Mouse (Mus musculus) Patski (cell line): ENCODE results near the gene Fras1. TPM values are rescaled to one million over a fixed set of nuclear protein-coding genes. Genes with fewer than 3 reads are reported as not detected.
A peak's percentile ranks its signal among the peaks of the same experiment; 100 is the strongest.

Experiments
- ATAC-seq: fragments of 100-300 bp; one replicate; pipeline ENCODE4 v1.8.0; 2021
- CTCF ChIA-PET: fragments of 350-600 bp; sonication (Branson Sonifier 250); formaldehyde crosslinking; loops from one replicate; lab custom pipeline; 2022; ENCODE audit warnings: inconsistent platforms; lab: Charles Lee
- POLR2A ChIA-PET: fragments of 350-600 bp; sonication (Branson Sonifier 250); formaldehyde crosslinking; loops from one replicate; lab custom pipeline; 2022; ENCODE audit warnings: antibody characterized with exemption, inconsistent platforms; lab: Charles Lee
- DNase-seq: peaks from one replicate; pipeline ENCODE4 v3.0.0-alpha.2; 2011; ENCODE audit warnings: low read depth, low spot score
- H3K27me3 ChIP-seq: fragments of 371-371 bp; one replicate; pipeline ENCODE4 v1.5.1; 2021
- CTCF ChIP-seq: fragments of 100-300 bp; IDR thresholded peaks from one replicate; pipeline ENCODE4 v1.5.1; 2021
- in situ Hi-C: fragments of 300-500 bp; cut with MboI; formaldehyde crosslinking; loops from 3 replicates; pipeline ENCODE4 v1.11.1; 2018; ENCODE audit warnings: low pct_unique_long_range_greater_than_20kb, mixed read lengths
- polyA plus RNA-seq: library from polyadenylated mRNA; unstranded; gene quantifications from one replicate; pipeline ENCODE4 v1.2.3, GENCODE M21; 2021

Gene Fras1
- polyA plus RNA-seq, 1 experiment from 2014 or later, result 2.4 TPM

DNA sequence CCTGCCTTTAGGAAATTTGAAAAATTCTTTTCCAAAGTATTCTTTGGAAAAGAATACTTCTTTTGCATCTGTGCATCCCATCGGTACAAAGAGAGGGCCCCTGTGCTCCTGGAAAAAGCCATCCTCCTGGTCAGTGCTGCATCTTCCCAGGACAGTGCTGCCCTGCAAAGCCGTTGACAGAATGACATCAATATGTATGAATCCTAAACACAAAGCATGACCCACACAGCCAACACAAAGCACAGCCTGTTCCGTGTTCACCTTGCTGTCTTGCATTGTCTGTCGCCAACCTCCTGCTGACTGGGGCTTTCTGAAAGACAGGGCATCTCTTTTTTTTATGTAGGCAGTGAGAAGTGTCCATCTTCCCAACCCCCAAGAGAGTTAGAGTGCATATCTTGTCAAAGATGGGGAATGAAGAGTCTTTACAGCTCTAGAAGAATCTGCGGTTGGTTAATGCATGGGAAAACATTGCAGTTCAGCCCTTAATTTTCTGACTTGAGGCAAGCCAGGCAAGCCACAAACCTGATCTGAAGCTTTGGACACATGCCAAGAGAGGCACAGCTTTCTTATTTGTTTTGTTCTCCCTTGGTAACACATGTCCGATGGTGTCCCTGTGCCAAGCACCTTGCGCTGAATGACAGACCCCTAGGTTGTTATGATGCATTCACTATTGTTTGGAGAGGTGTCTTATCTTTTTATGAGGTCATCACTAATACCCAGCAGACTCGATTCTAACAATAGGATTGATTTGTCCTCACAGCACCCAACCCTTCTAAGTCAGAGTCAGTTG lies 373.6 kb downstream of the Fras1 start:
- no peak for TF ChIP-seq CTCF
- CTCF ChIA-PET, result interaction anchor here (0.8 kb wide), 1 partner anchor 22 kb away, joined by 4 read pairs; no protein-coding TSS in a partner anchor
- in situ Hi-C loops, result no loop called here

DNA sequence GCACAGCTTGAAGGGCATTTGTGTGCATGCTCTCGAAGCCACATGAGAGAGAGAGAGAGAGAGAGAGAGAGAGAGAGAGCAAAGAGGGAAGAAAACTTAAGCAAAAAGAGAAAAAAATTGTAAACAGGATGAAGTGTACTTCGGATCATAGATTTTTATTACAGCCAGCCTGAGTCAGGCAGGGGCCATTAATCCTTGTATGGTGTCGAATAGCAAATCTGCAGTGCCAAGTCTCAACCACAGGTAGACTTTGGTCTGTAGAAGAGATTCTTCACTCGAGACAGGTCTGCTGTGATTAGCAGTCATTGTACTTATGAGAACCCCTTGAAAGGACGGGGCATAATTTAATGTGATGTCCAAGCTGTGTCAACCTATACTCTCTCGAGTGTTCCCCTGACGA lies 383.9 kb downstream of the Fras1 start:
- POLR2A ChIA-PET, result no interaction called here
- CTCF ChIA-PET, result interaction anchor here (1.3 to 3.8 kb wide), 3 partner anchors 11 to 29 kb away, joined by 3 to 17 read pairs (median 5); no protein-coding TSS in a partner anchor
- DNase-seq, result no peak
- no peak for TF ChIP-seq CTCF
- in situ Hi-C loops, result no loop called here
- ATAC-seq, result no peak
- H3K27me3 ChIP-seq, result no peaks in the 10 kb centered on the region

More for the DNA sequence above, 373.6 kb downstream of the Fras1 start:
- ATAC-seq, result no peak
- DNase-seq, result no peak
- no peaks in the 10 kb centered on the region for H3K27me3 ChIP-seq
- POLR2A ChIA-PET, result interaction anchor here (0.7 kb wide), 1 partner anchor 62 kb away, joined by 3 read pairs; no protein-coding TSS in a partner anchor

DNA sequence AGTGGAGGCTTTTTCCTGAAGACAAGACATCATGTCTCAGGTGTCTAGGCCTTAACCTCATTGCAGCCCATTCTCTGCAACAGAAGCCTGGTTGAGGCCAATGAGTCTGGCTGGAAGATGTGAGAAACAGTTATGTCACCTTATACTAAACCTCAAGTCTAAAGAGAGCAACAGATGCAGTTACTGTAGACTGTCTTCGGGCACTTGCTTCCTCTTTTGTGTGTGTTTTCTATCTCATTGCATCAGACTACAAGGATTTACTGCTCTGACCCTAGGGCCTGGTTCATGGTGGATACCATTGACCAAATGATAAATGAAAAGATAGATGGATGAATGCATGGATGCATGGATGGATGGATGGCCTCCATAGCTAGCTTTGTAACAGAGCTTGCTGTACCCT lies 388.3 kb downstream of the Fras1 start:
- ATAC-seq (no peak), DNase-seq (no peak)
- no peak for TF ChIP-seq CTCF
- ChIA-PET POLR2A (interaction anchor here (0.5 kb wide), 1 partner anchor 81 kb away, joined by 3 read pairs; no protein-coding TSS in a partner anchor), CTCF (interaction anchor here (1.1 kb wide), 1 partner anchor 84 kb away, joined by 4 read pairs; no protein-coding TSS in a partner anchor)
- in situ Hi-C loops, result no loop called here
- no peaks in the 10 kb centered on the region for H3K27me3 ChIP-seq

DNA sequence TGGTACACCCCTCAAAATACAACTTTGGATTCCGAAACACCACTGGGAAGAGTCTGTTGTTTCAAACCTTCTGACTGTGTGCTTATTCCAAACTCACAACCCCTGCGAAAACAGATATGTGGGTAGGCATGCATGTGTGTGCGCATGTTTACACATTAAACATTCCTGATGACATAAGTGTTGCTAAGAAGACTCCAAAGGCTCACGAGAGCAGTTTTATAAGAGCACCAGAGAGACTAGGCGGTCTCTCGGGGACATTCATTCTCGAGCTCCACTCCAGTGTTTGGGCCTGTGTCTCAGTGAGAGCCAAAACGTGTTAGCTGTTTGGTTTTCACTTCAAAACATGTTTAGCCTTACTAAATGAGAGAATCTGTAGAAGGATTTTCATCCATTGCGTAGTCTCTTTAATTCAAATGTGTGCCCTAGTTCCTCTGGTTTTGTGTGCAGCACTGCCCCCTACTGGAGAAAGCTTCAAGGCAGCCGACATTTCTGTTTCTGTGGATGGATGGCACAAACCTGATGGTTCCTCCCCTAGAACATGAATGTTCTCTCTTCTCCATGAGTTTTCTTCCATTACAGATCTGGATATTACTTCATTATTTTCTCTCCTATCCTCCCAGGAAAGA lies 395.2 kb downstream of the Fras1 start:
- TF ChIP-seq CTCF, result peak; percentile 97
- peak; percentile 51 for ATAC-seq
- H3K27me3 ChIP-seq, result no peaks in the 10 kb centered on the region
- DNase-seq, result no peak
- CTCF ChIA-PET, result interaction anchor here (0.9 to 2.9 kb wide), 18 partner anchors 10 to 501 kb away, joined by 3 to 18 read pairs (median 4); no protein-coding TSS in a partner anchor
- POLR2A ChIA-PET, result no interaction called here
- in situ Hi-C loops, result loop anchor here (5.0 kb wide), 1 partner anchor 437 kb away; no protein-coding TSS in a partner anchor

DNA sequence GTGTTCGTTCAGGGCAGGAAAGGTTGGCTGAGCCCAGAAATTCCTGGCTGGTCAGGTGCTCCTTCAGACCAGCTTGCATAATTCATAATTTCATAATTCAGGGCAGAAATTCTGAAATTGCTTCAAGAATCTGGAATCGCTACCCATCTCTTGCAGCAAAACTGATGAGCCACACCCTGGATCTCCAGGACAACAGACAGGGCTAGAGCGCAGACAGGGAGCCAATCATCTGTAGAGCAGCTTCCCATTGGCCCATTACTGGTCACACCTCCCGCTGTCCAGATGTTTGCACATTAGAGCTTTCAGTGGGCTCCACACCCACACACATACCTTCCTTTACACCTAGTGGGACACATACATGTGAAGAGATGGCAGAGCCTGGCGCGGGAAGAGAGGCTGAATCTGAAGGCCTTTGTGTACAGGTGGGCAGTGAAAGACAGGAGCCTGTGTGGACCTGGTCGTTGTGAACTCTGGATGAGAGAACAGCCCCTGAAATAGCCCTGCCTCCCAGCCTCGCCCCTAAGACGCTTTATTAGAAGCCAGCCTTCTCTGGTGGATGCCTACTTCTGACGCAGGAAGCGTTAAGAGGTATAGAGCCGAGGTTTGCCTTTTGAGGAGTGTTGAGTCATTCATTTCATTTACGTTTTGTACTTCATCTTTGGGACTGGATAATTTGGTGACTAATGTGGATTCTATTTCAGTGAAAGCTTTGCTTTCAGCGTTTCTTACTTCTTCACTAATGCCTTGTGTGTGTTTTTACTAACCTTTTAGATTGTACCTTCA lies 409.9 kb downstream of the Fras1 start:
- DNase-seq (no peak), ATAC-seq (no peak)
- TF ChIP-seq CTCF, result no peak
- H3K27me3 ChIP-seq, result no peaks in the 10 kb centered on the region
- POLR2A ChIA-PET, result interaction anchor here (0.5 to 1.2 kb wide), 2 partner anchors 9 to 468 kb away, joined by 3 read pairs; partner anchors contain the start of gene Anxa3
- CTCF ChIA-PET, result interaction anchor here (1.2 to 1.5 kb wide), 2 partner anchors 10 to 15 kb away, joined by 3 read pairs; no protein-coding TSS in a partner anchor
- in situ Hi-C loops, result no loop called here

DNA sequence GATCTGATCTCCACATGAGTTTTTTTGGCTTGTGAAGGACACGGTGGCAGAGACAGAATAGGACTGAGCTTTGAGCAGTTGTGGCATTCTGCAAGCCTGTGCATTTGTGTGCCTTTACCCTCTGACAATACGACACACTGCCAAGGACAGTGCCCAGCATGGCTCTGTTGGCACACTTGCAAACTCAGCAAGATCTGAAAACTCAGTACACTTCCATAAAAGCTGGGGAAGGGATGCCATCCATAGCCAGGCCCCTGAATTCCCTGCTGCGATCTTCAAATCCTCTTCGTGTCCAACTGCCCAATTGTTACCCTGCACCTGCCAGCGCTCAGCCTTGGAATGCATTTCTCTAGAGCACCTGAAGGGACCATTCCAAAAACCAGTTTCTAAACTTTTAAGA lies 411.3 kb downstream of the Fras1 start:
- ATAC-seq (no peak), DNase-seq (no peak)
- CTCF ChIA-PET, result interaction anchor here (1.5 kb wide), 1 partner anchor 16 kb away, joined by 3 read pairs; no protein-coding TSS in a partner anchor
- H3K27me3 ChIP-seq, result no peaks in the 10 kb centered on the region
- no peak for TF ChIP-seq CTCF
- in situ Hi-C loops, result no loop called here
- POLR2A ChIA-PET, result no interaction called here

DNA sequence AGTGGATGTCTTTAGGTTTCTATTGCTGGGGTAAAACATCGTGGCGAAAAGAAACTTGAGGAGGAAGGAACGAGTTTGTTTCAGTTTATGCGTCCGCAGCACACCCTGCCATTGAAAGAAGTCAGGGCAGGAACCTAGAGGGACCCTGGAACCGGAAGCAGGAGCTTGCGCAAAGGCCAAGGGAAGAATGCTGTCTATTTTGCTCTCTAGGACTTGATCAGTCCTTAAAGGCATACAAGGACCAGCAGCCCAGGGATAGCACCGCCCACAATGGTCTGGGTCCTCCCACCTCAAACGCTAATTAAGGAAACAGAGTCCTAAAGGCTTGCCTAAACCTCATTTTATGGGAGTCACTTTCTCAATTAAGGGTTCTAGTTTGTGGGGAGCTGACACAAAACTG lies 418.7 kb downstream of the Fras1 start:
- in situ Hi-C loops, result no loop called here
- DNase-seq (no peak), ATAC-seq (no peak)
- ChIA-PET POLR2A (interaction anchor here (1.1 to 2.1 kb wide), 2 partner anchors 9 to 10 kb away, joined by 3 to 10 read pairs; no protein-coding TSS in a partner anchor), CTCF (interaction anchor here (0.9 kb wide), 1 partner anchor 11 kb away, joined by 3 read pairs; no protein-coding TSS in a partner anchor)
- no peaks in the 10 kb centered on the region for H3K27me3 ChIP-seq
- no peak for TF ChIP-seq CTCF

DNA sequence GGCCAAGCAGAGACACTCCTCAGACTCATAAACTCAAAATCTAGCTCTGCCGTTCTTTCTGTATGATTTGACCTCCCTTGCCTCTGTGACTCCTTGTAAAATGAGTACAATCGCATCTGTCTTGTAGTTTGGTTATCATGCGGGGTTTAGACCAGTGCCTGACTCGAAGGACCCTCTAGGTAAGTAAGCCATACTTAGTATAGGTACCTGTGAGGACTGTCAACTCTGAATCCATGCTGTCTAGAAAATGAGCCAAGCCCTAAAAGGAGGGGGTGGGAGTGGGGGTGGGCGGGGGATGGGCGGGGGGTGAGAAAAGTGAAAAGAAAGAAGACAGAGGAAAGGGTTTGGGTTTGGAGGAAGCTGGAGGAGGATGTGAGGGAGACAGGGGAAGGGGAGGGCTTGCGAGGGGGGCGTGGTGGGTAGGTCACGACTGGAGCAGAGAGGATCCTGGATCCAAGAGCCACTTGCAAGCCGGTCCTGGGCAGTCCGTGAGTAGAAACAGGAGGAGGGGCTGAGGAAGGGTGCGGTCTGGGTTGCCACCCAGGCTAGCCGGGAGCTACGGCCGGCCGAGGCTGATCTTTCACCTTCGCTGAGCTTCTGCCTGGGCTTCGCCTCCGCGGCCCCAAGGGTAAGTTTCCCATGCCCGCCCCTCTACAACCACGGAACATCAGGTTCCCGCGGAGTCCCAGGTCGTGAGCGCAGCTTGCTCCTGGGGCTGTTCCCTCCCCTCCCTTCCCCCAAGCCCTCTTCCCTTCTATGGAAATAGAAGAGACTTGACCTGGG lies 419.4 kb downstream of the Fras1 start, which contains the start of gene Anxa3:
Anxa3 (plus strand) TSS at position 404 of the 783 bp plus-strand sequence.
- peak; percentile 91 for ATAC-seq
- no peak for TF ChIP-seq CTCF
- no peaks in the 10 kb centered on the region for H3K27me3 ChIP-seq
- in situ Hi-C loops, result no loop called here
- DNase-seq, result no peak
- CTCF ChIA-PET, result interaction anchor here (0.6 to 0.9 kb wide), 4 partner anchors 9 to 12 kb away, joined by 3 read pairs; no protein-coding TSS in a partner anchor
- POLR2A ChIA-PET, result interaction anchor here (1.0 to 2.2 kb wide), 5 partner anchors 9 to 30 kb away, joined by 3 to 10 read pairs (median 6); no protein-coding TSS in a partner anchor
